Mouse (Mus musculus) ovary, adult 18-20 months (tissue): ENCODE results near the gene Itpk1.

ENCODE experiments used
- DNase-seq: peaks from one replicate; pipeline ENCODE4 v3.0.0; 2022; ENCODE audit warnings: low spot score, mixed read lengths

Gene Itpk1

DNA sequence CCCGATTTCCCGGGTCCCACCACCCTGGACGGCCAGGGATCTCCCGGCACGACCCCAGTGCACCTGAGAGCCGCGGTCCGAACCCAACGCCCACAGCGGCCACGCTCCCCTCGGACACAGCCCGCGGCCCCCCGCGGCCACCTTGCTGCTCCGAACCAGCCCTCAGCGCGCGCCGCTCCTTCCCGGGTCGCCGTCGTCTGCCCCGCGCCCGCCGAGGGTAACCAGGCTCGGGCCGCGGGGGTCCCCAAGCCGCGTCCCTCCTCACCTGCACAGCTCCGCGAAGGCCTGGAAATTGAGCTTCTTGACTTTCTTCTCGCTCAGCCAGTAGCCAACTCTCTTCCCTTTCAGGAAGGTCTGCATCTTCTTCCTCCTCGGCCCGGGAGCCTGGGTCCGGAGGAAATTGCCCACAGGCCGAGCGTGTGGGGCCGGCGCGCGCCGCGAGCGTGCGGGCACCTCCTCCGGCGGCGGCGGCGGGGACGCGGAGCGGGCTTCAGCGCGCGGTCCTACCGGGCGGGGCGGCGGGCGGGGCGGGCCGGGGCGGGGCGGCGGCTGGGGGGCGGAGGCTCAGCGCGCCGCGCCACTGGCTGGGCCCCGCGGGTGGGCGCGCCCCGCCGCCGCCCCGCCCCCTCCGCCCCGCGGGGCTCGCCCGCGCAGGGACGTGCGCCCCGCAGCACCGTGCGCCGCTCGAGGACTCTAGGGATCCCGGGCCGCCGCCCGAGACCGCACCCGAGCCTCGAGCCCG, at the start of gene Itpk1:
TSS of gene Itpk1 (minus strand) at position 474 of the 742 bp plus-strand sequence.
- peak; percentile 44 for DNase-seq

GRCm38 (mm10) chr12:102748256-102748655, 43.5 kb upstream of the Itpk1 start:
- DNase-seq: no peak

DNA sequence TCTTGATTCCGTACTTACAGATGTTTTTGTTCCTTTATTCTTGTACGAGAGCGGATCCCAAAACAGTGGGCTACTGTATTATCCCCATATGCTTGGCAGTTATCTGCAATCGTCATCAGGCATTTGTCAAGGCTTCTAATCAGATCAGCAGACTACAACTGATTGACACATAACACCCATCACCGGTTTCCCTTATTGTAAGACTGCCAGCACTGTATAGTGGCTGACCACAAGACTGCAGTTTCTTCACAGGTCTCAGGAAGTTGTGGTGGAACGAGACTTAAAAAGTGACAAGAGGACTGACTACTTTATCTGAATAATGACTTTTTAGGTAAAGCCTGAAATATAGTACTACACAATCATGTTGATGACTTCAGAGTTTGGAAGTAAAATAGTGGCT, 40.1 kb upstream of the Itpk1 start:
- no peak for DNase-seq

DNA sequence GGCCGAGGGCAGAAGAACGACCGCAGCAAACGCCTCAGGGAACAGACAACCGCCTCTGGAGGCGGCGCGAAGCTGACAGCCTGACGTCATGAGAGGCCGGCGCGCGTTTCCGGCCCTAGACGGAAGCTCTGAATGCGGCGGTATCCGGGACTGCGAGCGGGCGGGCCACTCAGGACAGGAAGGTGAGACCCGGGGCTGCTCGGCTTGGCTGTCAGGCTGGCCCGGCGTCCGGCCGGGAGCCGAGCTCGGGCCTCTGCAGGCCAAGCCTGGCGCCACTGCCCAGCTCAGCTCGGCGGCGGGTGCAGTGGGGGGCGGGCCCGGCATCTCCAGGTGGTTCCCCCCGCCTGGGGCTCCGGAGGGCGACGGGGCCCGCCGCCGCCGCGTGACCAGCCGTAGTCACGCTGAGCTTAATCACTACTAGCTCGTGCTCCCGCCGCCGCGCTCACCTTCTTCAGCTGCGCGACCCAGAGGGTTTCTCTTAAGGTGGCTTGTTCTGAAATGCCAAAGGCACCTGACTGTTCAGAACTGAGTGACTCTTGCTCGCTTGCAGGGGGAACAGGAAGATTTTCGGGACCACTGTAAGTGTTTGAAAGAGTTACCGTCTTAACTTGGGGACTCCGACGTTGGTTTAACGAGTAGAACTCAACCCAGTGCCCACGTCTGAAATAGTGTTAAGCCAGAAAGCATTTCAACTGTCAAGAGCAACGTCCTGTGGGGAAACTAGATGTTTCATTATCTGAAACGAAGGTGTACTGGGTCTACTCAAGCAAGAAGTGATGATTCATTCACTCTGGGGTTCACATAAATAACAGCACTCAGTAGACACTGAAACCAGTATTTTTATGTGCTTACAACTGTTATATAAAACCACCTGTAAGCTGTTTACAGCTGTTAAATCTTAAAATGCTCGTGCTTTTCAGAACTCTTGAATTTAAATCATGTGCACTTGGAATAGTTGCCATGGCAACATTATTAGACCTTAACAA, 39.2 kb upstream of the Itpk1 start, which contains the start of the genes Moap1 and Tmem251:
TSS of gene Moap1 (minus strand) at position 73 of the 986 bp plus-strand sequence.
TSS of gene Tmem251 (plus strand) at position 174 of the 986 bp plus-strand sequence.
- DNase-seq: peak; percentile 79

DNA sequence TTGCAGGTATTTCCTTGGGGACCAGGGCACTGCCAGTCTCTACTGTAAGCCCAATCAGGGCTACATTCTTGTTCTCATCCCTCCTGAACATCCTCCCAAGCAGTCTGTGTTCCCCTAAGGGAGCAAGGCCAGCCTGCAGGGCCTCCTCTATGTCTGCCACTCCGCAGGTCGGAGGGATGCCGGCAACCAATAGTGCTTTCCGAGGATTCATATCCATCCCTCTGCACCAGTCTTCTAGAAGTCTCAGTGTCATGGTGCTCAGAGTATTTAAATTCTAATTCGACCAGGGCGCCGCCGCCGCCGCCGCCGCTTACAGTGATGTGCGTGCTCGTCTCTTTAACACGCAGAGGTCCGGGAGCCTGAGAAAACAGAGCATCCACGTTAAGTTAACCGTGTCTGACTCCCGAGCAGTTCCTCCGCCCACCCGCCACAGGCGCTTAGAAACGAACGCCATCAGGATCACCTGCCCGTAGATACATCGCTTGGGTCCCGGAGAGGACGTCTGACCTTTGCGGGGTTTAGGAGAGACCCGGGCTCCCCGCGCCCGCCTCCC, 38.4 kb upstream of the Itpk1 start:
- DNase-seq: no peak

- DNase-seq: no peak
These were observed 37.3 kb upstream of the Itpk1 start for GRCm38 (mm10) chr12:102742056-102742455.

DNA sequence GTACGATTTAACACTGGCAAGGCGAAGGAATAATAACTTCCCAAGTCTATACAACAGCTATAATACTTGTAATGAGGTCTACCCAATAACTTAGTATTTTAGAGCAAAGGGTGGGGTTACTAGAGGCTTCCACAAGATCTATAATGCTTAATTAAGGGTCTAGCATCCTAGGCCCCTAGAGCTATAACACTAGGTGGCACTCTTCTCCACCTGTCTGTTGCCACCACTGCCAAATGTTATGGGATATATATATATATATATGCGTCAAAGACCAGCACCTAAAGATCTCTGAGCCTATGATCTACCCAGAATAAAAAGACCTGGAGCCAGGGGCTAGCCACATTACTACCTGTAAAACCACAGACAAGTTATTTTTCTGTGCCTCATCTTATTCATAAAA, 35.6 kb upstream of the Itpk1 start:
- no peak for DNase-seq

DNA sequence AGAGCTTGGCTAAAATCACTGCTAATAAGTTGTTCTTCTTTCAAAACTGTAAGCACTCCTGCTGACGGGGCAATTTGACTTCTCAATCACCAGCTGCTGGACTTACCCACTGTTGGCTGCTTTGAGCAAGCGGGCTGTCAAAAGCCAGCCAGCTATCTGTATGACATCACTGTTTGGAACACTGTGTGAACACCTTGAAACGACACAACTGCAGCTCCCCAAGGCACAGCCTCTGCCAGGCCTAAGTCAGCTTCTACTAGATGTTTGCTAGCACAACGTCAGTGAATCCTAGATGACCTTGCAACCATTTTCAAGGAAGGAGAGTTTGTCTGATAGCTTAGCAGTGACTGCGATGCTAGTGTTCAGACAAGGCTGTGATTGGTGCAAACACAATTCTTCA, 34.4 kb upstream of the Itpk1 start:
- no peak for DNase-seq

- DNase-seq: no peak
These were observed 28.7 kb upstream of the Itpk1 start for GRCm38 (mm10) chr12:102733381-102733780.

DNA sequence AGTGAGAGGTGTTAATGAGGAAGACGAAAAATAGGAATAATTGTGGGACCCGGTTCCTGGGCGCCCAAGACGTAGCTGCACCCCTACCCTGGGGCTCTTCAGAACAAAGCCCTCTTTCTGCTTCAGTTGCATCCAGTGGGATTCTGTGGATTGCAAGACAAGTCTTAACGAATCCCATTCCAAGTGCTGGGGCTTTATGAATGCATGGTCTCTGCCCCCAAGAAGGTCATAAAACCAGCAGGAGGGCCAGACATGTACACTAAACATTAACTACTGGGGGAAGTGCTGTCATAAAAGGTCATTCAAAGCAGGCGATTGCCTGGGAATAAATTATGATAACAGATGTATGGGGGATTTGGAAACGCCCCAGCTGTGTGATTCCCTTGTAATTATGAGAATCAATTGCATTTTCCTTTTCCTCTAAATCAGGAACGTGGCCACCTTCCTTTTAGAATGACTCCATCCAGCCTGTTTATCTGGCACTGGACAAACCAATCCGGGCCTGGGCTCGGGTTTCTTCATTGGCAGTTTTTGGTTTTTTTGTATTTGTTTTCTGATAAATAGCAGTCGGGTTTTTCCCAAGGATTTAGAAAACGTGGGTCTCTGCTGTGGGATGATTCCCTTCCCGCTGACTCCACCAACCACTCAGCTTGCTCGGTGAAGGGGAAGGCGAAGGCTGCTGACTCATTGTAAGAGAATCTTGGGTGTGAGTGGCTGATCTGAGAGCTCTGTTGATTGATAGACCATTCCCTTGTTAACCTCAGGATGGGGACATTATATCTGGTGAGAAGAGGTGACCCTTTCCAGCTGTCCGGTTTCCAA, 26.3 kb upstream of the Itpk1 start:
- DNase-seq: no peak

GRCm38 (mm10) chr12:102729855-102730797, 25.4 kb upstream of the Itpk1 start:
- peak; percentile 58 for DNase-seq

- no peak for DNase-seq
These were observed 21.0 kb upstream of the Itpk1 start for GRCm38 (mm10) chr12:102725761-102726175.

DNA sequence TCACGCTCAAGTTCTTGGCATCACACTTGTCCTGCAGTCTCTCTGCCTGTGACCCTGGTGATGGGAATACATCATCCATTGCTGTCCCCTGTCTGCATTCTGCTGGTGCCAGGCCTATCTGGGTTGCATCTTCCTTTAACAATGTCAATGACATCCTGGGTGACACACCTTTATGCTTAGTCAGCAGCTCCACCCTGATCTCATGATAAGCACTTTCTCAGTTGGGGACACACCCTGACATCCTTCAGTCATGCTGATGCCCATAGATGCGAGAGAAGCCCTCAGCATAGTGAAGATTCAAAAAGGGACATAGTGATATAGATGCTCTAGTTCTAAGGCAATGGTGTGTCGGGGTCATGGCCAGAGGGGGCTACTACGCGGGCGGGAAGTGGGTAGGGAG, 20.4 kb upstream of the Itpk1 start:
- no peak for DNase-seq

DNA sequence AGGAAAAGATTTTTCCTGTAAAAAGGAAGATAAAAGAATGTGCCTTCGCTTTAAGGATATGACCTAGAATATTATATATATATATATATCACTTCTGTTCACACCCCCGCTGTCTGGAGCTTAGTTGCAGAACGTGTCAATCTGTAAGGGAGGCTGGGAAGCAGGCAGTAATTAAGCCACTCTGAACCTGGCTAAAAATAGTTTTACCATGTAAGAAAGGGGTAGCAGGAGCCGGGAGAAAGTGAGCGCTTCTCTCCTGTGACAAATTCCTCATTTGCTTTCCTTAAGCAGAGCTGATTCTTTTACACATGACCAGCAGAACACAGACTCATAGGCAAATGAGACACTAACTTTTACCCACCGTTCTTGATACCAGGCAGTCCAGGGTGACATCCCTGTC, 19.1 kb upstream of the Itpk1 start:
- no peak for DNase-seq

- DNase-seq: no peak
These were observed 18.2 kb upstream of the Itpk1 start for GRCm38 (mm10) chr12:102722966-102723365.

DNA sequence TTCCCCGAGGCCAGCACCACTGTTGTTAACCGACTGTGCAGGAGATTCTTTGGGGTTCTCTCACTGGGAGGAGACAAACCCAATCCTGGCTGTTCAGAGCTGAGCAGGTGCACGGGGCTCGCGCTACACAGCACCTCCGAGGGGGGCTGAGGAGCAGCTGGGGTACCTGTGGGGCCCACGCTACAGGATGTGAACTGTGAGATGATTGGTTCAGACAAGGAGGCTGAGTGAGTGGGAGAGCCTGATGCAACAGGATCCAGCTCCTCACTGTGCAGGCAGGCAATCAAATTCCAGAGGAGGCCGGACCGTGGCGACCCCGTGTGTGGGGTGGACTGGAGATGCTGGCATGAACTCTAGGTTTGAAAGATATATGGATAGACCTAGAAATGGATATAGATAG, 17.7 kb upstream of the Itpk1 start:
- DNase-seq: no peak

GRCm38 (mm10) chr12:102719552-102720315, 15.0 kb upstream of the Itpk1 start:
- no peak for DNase-seq

GRCm38 (mm10) chr12:102714654-102715395, 10.1 kb upstream of the Itpk1 start:
- DNase-seq: no peak

DNA sequence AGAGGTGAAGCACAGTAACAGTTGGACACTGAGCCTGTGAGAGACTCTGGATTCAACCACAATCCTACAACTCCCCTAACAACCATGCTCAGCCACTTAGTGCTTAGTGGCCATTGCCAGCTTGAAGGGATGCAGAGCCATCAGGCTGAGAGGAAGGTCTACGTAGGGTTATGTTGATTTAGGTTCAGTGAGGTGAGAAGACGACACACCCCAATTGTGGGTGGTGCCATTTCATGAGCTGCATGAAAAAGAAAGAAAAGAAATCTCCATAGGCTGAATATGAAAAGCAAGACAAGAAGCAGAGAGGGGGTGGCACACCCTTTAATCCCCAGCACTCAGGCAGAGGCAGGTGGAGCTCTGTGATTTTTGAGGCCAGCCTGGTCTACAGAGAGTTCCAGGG, 9.4 kb upstream of the Itpk1 start:
- DNase-seq: no peak
